Mouse (Mus musculus) kidney, adult 2 months (tissue): ENCODE measurements at regions not wholly inside any gene's neighbourhood (a gene's known extent, or its start where the extent isn't known, plus 50 kb on each side); places are given as distances from the start of the nearest gene placed in this dataset.

Experiments used
- DNase-seq: peaks from one replicate; pipeline ENCODE4 v3.0.0; 2021
- H3K27ac ChIP-seq: fragments of 200-500 bp; 2 replicates; pipeline ENCODE4 v1.5.1; 2012; ENCODE audit warnings: low read depth, low read length, control low read depth, inconsistent platforms; ENCODE audit not compliant: insufficient read depth
- H3K27me3 ChIP-seq: fragments of 200-500 bp; replicated peaks from 2 replicates; pipeline ENCODE4 v1.6.1; 2012; ENCODE audit warnings: mild to moderate bottlenecking, moderate library complexity, low read length, inconsistent platforms; ENCODE audit not compliant: control insufficient read depth, insufficient read depth
- H3K36me3 ChIP-seq: fragments of 200-500 bp; 2 replicates; pipeline ENCODE4 v1.6.1; 2012; ENCODE audit warnings: mild to moderate bottlenecking, moderate library complexity, low read length, inconsistent platforms; ENCODE audit not compliant: control insufficient read depth, insufficient read depth
- H3K4me1 ChIP-seq: fragments of 200-500 bp; 2 replicates; pipeline ENCODE4 v1.6.1; 2011; ENCODE audit warnings: low read length; ENCODE audit not compliant: control insufficient read depth, insufficient read depth
- H3K4me3 ChIP-seq: fragments of 200-500 bp; 2 replicates; pipeline ENCODE4 v1.5.1; 2011; ENCODE audit warnings: mild to moderate bottlenecking, low read depth, low read length, control low read depth; ENCODE audit not compliant: insufficient read depth
- CTCF ChIP-seq: fragments of 200-500 bp; conservative IDR thresholded peaks from 2 replicates; pipeline ENCODE4 v1.5.1; 2011; ENCODE audit warnings: low read depth, mild to moderate bottlenecking, control low read depth, low read length, moderate library complexity, mixed read lengths; ENCODE audit not compliant: insufficient read depth, insufficient read length
- POLR2A ChIP-seq: fragments of 200-500 bp; IDR thresholded peaks from one replicate; pipeline ENCODE4 v1.6.1; 2011; ENCODE audit warnings: low read depth, low read length, control low read depth
- WGBS: fragments of 180-500 bp; shearing (Covaris S2); methylation state at CpG from one replicate; pipeline ENCODE4 v1.1.7; 2018; 5-methylcytosine and 5-hydroxymethylcytosine counted together

DNA sequence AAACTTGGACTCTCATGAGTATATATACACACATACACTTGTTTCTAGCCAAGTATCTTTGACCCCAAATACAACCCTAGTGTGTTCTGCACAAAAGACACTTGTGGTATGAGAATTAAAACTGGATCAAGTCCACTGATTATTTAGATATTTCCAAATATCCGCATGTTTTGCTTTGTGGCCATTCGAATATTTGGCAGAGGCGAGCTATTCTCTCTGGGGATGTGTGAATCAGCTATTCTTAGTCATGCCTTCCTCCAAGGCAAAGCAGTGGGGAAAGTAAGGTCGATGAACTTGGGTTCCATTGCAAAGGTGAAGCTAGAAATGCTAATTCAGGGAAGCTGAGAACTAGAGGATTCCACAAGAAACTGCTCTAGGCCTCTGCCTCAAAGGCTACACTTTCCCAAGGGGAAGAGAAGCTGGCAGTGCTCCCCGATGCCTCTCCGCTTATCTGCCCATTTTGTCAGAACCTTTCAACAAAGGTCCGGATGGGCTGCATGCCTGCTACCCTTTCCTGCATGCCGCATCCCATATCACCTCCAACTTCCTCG is 154.4 kb downstream of the Snx19 start:
- H3K27me3 ChIP-seq, result no peaks in the 10 kb centered on the region
- 77% methylated on average over 9 of the region's 9 CpGs for WGBS
- H3K4me1 ChIP-seq, result no peaks in the 10 kb centered on the region
- H3K36me3 ChIP-seq, result no peaks in the 10 kb centered on the region
- TF ChIP-seq CTCF (no peak), POLR2A (no peak)
- peak; percentile 20 for DNase-seq
- H3K27ac ChIP-seq, result no peak overlapping the region
- no peak overlapping the region for H3K4me3 ChIP-seq

DNA sequence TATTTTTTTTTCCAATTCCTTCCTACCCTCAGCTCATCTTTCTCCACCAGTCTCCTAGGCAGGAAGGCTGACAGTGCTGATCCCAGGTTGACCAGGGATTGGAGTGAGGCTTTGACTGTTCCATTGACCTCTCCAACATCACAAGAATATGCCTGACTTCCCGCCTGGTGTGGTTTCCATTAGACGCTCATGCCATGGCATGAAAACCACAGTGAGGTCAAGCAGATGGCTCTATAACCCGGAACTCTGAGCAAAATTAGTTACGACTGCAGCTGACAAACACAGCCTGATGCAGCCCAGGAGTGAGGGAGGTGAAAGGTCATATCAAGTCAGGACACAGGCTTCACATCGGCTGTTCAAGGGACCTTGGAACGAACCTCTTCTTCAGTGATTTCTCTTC is 153.6 kb downstream of the Snx19 start:
- no peak for TF ChIP-seq CTCF
- TF ChIP-seq POLR2A, result no peak
- no peak overlapping the region for H3K27ac ChIP-seq

DNA sequence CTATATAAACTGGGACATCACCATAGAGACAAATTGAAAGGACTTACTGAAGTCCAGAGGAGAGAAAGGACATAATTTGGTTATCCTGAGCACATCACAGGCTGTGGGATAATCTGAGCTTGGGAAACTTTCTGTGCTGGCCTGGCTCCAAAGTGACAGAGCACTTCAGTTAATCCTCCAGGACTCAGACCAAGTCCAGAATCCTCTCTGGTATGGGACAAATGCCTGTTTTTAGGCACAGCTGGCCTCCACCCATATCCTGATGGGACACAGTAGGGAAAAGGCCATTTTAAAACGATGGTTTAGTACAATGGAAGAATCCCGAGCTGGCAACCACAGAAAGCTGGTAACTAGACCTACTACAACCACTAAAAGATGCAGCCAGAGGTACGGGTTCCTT is 151.3 kb downstream of the Snx19 start:
- Histone ChIP-seq H3K4me3 (no peak overlapping the region), H3K27ac (no peak overlapping the region), H3K36me3 (no peaks in the 10 kb centered on the region), H3K4me1 (no peaks in the 10 kb centered on the region), H3K27me3 (no peaks in the 10 kb centered on the region)
- 78% methylated on average over 3 of the region's 3 CpGs for WGBS
- TF ChIP-seq CTCF (no peak), POLR2A (no peak)
- DNase-seq, result no peak

More for the DNA sequence above, 153.6 kb downstream of the Snx19 start:
- H3K27me3 ChIP-seq, result no peaks in the 10 kb centered on the region
- whole genome bisulfite sequencing, result 42% methylated on average over 6 of the region's 6 CpGs
- H3K4me1 ChIP-seq, result no peaks in the 10 kb centered on the region
- no peak for DNase-seq
- no peak overlapping the region for H3K4me3 ChIP-seq
- no peaks in the 10 kb centered on the region for H3K36me3 ChIP-seq

DNA sequence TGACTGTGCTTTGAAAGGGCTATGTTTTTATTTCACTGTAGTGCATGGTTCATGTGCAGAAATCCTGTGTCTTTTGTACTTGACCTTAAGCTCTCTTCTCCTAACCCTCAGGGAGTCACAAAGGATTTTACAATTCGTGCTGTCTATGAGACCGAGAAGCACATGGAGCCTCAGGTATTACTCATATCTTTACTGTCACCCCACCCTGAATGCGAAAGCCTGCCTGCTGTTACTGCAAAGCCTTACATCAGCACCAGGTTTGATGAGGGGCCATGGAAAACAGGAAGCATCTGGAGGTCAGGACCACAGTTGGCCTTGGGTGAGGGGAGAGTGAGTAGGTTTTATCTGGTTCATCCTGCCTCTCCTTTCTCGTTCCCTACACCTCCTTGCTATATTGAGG is 150.3 kb downstream of the Snx19 start:
- Histone ChIP-seq H3K4me3 (no peak overlapping the region), H3K36me3 (no peaks in the 10 kb centered on the region), H3K27me3 (no peaks in the 10 kb centered on the region), H3K27ac (no peak overlapping the region), H3K4me1 (no peaks in the 10 kb centered on the region)
- 75% methylated on average over 4 of the region's 4 CpGs for WGBS
- TF ChIP-seq POLR2A, result no peak
- TF ChIP-seq CTCF, result no peak
- DNase-seq, result no peak

DNA sequence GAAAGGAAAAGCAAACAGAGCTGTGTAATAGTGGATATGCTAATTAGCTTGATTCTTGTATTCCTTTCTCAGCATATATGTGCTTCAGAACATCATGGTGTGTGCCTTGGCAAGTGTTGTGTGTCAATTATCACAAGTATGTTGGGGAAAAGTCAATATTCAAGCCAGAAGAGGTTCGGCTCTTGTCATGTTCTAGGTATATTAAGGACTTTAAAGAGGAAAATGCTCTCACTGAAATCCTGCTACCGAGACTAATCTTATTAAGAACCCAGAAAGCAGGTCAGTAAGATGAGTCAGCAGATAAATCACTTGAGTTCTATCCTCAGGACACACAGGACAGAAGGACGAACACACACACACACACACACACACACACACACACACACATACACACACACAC is 148.6 kb downstream of the Snx19 start:
- TF ChIP-seq CTCF, result no peak
- no peak for TF ChIP-seq POLR2A
- Histone ChIP-seq H3K36me3 (no peaks in the 10 kb centered on the region), H3K27ac (no peak overlapping the region), H3K27me3 (no peaks in the 10 kb centered on the region), H3K4me3 (no peak overlapping the region), H3K4me1 (no peaks in the 10 kb centered on the region)
- 66% methylated on average over 3 of the region's 3 CpGs for WGBS
- no peak for DNase-seq

DNA sequence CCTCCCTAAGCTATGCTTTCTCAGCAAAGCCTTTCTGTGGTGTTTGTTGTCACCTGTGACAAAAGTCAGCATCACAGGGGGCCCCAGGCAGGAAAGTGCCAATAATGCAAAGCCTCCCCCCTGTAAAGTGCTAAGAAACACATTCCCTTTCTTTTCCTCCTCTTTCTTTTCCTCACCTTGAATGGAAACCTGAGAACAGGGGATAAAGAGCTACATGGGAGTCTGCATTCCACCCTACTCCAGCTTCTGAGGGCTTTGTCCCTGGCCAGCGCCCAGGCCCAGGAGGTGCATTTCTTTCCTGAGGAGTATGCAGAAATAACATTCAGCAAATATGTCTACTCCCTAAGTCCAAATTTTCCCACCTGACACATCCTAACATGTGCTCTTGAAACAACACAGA is 146.4 kb downstream of the Snx19 start:
- Histone ChIP-seq H3K4me1 (no peaks in the 10 kb centered on the region), H3K4me3 (no peak overlapping the region), H3K36me3 (no peaks in the 10 kb centered on the region), H3K27me3 (no peaks in the 10 kb centered on the region), H3K27ac (no peak overlapping the region)
- WGBS, result 68% methylated on average over 1 of the region's 1 CpGs
- no peak for TF ChIP-seq POLR2A
- TF ChIP-seq CTCF, result no peak
- DNase-seq, result no peak

DNA sequence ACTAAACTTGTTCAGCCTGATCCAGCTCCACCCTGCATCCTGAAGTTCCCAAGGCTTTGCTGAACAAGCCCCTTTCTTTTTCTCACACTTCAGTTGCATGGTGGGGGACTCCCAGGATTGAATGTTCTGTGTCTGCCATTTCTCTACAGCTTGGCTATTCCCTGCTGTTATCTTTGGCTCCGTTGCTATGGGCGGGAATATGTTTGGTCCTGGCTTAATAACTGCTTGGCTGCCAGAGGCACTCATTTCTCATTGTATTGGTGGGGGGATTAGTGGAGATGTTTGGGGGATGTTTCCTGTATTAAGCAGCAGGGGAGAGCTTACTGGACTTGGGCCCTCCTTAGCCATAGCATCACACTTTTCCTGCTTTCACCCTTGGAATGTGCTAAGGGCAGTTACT is 144.1 kb downstream of the Snx19 start:
- Histone ChIP-seq H3K4me3 (no peak overlapping the region), H3K27ac (no peak overlapping the region), H3K4me1 (no peaks in the 10 kb centered on the region), H3K27me3 (no peaks in the 10 kb centered on the region), H3K36me3 (no peaks in the 10 kb centered on the region)
- no peak for TF ChIP-seq POLR2A
- no peak for TF ChIP-seq CTCF
- WGBS, result 50% methylated on average over 2 of the region's 2 CpGs
- no peak for DNase-seq
